Mouse (Mus musculus) fat pad, adult 2 months (tissue): Measurements from ENCODE around the gene Lins1.

Experiments used
- DNase-seq: peaks from one replicate; pipeline ENCODE4 v3.0.0-alpha.2; 2011; ENCODE audit warnings: low read depth, low spot score; ENCODE audit errors: extremely low read depth

Gene Lins1

GRCm38 (mm10) chr7:66729232-66729631 is 39.5 kb downstream of the Lins1 start:
- peak; percentile 78 for DNase-seq

GRCm38 (mm10) chr7:66733431-66733830 is 43.7 kb downstream of the Lins1 start:
- no peak for DNase-seq

GRCm38 (mm10) chr7:66733882-66734281 is 44.2 kb downstream of the Lins1 start:
- DNase-seq = no peak

GRCm38 (mm10) chr7:66734466-66734865 is 44.8 kb downstream of the Lins1 start:
- no peak for DNase-seq

- no peak for DNase-seq
Observed at GRCm38 (mm10) chr7:66734993-66735392, 45.3 kb downstream of the Lins1 start.

GRCm38 (mm10) chr7:66737418-66737817 is 47.7 kb downstream of the Lins1 start:
- DNase-seq = no peak

- DNase-seq = no peak
Observed at GRCm38 (mm10) chr7:66741008-66741407, 51.3 kb downstream of the Lins1 start.

- no peak for DNase-seq
Observed at GRCm38 (mm10) chr7:66741412-66741811, 51.7 kb downstream of the Lins1 start.

- DNase-seq = no peak
Observed at GRCm38 (mm10) chr7:66743377-66743781, 53.7 kb downstream of the Lins1 start, which contains the start of gene Cers3. Cers3 (plus strand) TSS chr7:66743504.

GRCm38 (mm10) chr7:66746972-66747371 is 57.3 kb downstream of the Lins1 start:
- no peak for DNase-seq

- no peak for DNase-seq
Observed at GRCm38 (mm10) chr7:66749998-66750397, 60.3 kb downstream of the Lins1 start.

GRCm38 (mm10) chr7:66753816-66754215 is 64.1 kb downstream of the Lins1 start:
- DNase-seq = no peak

GRCm38 (mm10) chr7:66755611-66756010 is 65.9 kb downstream of the Lins1 start:
- DNase-seq = no peak
